Mouse (Mus musculus): ENCODE results near the gene Pcdh18. TPM values are rescaled to one million over a fixed set of nuclear protein-coding genes. Genes with fewer than 3 reads are reported as not detected.

Gene Pcdh18
- 1 to 10 TPM; 2.2 to 2.5 TPM for total RNA-seq (2021)
- long read RNA-seq, experiment 1, partial matches to known transcripts = 0 of 1 reads
- long read RNA-seq, experiment 1, other reads (novel, unspliced or antisense) = 0 of 1 reads
- long read RNA-seq, experiment 2 = 0 reads

DNA sequence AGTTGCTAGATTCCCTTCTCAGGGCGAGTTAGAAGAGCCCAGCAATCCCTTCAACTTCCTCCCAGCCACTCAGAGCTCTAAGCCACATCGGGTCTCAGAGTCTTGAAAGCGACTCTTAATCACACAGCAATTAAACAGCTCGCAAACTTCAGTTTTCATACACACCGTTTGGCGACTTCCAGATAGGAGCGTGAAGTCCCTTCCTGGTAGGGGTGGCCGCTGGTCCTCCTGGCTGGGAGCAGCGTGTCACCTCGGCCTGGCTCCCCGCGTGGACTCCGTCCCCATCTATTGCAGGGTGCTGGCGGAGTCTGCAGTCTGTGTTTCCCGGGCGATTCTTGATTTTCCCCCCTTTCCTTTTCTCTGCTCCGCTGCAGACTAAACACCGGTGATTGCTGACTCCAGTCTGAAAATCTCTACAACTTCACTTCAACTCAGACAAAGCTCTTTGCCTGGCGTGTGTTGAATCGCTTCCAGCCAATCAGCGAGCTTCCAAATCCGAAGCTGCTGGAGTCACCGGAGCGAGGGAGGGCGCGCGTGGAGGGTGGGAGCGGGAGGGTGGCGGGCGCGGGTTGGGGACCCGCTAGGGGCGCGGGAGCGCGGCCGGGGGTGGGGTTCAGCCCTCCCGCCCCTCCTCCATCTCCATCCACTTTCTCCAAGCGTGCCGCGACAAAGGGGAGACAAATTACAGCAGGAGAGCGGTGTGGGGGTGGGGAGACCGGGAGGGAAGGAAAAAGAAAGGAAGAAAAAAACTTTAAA, at the start of gene Pcdh18:
Gene Pcdh18 (minus strand): TSS at position 456 of the 756 bp plus-strand sequence.
- intact Hi-C loops (cut with DNase I) = loop anchor here (10.0 kb wide), 1 partner anchor 158 kb away; no protein-coding TSS in a partner anchor
- Histone ChIP-seq H3K27ac (peak within 1 kb of the TSS; percentile 90), H3K4me3 (peak within 1 kb of the TSS; percentile 88)
- DNase-seq = peak; percentile 91
- TF ChIP-seq CTCF (IDR thresholded peaks at IDR 0.05) = no peak

DNA sequence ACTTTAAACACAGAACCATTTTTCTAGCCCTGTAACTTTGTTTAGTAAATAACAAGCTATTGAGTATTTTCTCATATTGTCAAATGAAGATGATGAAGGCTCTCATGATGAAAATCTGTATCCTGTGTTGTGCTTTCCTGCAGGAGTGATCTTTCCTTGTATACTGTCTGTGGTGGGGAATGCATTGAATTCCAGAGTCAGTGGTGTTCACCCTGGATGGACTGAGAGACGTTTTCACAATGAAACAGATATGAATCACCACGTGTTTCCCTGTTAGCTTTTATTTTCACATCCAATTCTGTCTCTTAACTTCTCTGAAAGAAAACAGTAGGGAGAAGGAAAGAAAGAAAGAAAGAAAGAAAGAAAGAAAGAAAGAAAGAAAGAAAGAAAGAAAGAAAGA, 49.7 kb upstream of the Pcdh18 start:
- no peak overlapping the region for H3K4me3 ChIP-seq
- DNase-seq = no peak
- TF ChIP-seq CTCF (IDR thresholded peaks at IDR 0.05) = no peak
- H3K27ac ChIP-seq = no peak overlapping the region
- intact Hi-C loops (cut with DNase I) = no loop called here

DNA sequence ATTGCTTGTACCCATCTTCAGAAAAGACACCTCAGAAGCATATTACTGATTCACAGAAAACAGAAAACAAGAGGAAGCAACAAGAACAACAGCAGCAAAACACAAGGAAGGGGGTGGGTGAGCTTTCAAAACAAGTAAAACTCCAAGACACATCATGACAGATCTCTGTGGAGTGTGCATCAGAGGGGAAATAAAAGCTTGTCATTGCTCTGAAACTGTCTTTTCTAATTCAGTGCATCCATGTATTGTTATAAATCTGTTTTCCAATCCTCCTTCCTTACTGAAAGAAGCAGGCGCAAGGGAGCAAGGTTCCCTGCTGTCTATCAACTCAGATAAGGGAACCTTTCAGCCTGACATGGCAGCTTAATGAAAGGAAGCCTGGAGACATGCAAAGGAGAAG, 48.4 kb upstream of the Pcdh18 start:
- Histone ChIP-seq H3K27ac (no peak overlapping the region), H3K4me3 (no peak overlapping the region)
- no peak for TF ChIP-seq CTCF (IDR thresholded peaks at IDR 0.05)
- no peak for DNase-seq
- intact Hi-C loops (cut with DNase I) = no loop called here

DNA sequence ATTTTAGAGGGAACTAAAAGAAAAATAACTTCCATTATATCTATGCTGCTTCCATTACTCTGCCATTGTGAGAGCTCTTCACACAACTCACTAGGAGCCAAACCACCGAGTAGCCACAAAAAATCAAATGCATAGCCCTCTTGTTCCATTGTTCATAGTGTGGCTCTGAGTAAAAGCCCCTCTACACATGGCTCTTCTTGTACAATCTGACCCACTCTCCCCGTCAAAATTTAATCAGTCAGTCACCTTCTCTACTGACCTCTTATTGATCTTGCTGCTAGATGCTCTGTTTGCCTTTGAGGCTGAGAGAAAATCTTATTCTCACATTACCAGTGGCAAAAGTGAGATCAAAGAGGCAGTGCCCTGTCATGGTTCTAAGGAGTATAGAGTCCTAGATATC, 31.2 kb upstream of the Pcdh18 start:
- Histone ChIP-seq H3K4me3 (no peak overlapping the region), H3K27ac (no peak overlapping the region)
- no peak for DNase-seq
- TF ChIP-seq CTCF (IDR thresholded peaks at IDR 0.05) = no peak
- intact Hi-C loops (cut with DNase I) = no loop called here

DNA sequence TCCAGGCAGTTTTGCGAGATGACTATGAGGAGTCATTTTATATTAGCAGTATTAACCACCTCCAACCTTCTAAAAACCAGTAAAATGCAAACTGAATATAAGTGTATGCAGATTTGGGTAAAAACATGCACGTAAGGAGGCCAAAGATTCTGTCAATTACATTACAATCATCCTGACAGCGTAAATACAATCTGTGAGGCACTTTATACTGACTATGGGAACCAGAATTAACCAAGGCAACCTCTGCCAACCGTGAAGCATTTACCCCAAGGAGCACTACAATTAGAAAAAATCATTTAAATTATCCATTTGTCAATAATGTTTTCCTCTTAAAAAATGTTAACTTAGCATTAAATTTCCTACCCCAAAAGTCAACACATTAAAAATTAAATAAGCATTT, 30.6 kb upstream of the Pcdh18 start:
- DNase-seq = no peak
- TF ChIP-seq CTCF (IDR thresholded peaks at IDR 0.05) = no peak
- Histone ChIP-seq H3K4me3 (no peak overlapping the region), H3K27ac (no peak overlapping the region)
- intact Hi-C loops (cut with DNase I) = no loop called here

DNA sequence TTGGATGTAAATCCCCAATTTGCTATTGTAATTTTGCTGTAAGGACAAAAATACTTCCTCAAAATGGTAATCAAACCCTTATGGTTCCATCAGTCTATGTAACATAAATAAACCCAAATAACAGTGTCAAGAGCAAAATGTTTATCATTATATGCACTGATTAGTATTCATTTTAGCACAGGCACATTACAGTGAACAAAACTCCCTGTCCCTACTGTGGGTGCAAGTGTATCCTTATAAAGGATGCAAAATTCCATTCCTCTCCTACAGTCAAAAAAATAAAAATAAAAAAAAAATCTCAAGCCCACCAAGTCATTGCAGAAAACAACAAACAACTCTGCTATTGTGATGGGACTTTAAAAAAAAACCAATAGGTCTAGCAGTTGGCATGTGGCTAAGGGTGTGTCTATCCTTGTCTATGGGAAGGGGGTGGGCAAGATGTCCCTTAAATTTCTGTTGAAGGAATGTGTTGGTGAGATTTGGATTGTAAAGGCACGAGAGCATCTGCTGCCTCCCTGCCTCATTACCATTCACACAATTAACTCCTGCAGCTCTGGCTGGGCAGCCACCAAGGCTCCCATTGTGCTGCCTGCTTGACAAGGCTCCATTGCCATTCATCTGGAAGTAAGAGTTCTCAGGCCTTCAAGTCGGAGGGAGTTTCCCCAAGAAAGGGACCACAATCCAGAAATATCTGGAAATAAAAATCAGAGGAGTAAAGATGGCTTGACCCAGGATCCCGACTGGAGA, 12.0 kb upstream of the Pcdh18 start:
- Histone ChIP-seq H3K27ac (no peak overlapping the region), H3K4me3 (no peak overlapping the region)
- DNase-seq = no peak
- TF ChIP-seq CTCF (IDR thresholded peaks at IDR 0.05) = no peak
- intact Hi-C loops (cut with DNase I) = no loop called here

DNA sequence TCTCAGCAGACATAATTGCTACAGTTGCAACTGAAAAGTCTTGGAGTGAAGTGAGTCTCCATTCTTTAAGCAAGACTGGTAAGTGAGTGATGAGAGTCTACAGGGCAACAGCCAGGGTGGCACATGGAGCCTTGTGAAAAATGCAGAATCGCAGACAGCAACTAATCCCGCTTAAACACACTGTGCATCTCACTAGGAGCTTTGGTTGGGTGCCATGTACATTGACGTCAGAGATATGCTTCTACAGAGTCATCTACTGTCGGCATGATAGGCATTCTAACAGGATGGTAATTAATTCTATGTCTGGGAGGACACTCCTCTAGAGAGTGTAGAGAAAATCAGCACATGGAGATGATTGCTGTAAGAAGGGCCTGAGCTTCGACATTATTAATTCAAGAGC, 5.6 kb upstream of the Pcdh18 start:
- DNase-seq = no peak
- Histone ChIP-seq H3K4me3 (no peak overlapping the region), H3K27ac (no peak overlapping the region)
- no peak for TF ChIP-seq CTCF (IDR thresholded peaks at IDR 0.05)
- intact Hi-C loops (cut with DNase I) = no loop called here

DNA sequence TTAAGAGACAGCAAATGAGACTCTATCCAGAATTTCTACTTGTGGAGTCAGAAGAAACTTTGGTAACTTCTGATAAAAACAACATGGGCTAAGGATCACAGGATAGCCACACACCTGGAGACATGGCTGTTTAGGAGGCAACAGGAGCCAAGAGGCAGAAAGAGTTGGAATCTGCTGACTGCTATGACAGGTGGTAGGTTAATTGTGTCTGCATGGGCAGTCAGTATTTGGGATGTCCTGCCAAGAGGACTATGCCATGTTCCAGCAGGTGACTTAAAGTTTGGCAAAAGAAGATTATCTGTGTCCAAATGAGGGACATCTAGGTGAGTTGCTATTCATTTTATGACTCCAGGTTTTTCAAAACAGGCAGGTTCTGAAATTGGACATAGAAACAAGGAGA, 4.8 kb upstream of the Pcdh18 start:
- intact Hi-C loops (cut with DNase I) = no loop called here
- TF ChIP-seq CTCF (IDR thresholded peaks at IDR 0.05) = no peak

DNA sequence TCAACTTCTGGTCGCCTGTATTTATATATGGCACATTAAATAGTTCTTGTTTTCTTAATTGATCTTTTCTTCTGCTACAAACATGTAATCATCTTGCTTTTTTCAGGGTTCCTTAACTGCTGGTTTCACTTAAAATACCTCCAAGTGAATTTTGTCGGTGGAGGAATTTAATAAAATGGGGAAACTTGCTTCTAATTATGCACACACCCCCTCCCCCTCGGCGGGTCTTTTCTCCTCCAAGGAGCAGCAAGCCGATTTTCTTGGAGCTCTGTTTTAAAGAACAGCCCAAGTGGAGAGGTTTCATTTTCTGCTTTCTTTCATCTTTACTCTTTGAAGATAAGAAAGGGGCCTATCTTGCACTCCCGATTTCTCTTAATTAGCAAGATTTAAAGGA, 498 bp upstream of the Pcdh18 start:
- Histone ChIP-seq H3K4me3 (peak overlapping the region; percentile 88), H3K27ac (peak overlapping the region; percentile 90)
- intact Hi-C loops (cut with DNase I) = loop anchor here (10.0 kb wide), 1 partner anchor 157 kb away; no protein-coding TSS in a partner anchor
- TF ChIP-seq CTCF (IDR thresholded peaks at IDR 0.05) = no peak
- no peak for DNase-seq

More for the DNA sequence above, 4.8 kb upstream of the Pcdh18 start:
- no peak for DNase-seq
- Histone ChIP-seq H3K27ac (no peak overlapping the region), H3K4me3 (no peak overlapping the region)

DNA sequence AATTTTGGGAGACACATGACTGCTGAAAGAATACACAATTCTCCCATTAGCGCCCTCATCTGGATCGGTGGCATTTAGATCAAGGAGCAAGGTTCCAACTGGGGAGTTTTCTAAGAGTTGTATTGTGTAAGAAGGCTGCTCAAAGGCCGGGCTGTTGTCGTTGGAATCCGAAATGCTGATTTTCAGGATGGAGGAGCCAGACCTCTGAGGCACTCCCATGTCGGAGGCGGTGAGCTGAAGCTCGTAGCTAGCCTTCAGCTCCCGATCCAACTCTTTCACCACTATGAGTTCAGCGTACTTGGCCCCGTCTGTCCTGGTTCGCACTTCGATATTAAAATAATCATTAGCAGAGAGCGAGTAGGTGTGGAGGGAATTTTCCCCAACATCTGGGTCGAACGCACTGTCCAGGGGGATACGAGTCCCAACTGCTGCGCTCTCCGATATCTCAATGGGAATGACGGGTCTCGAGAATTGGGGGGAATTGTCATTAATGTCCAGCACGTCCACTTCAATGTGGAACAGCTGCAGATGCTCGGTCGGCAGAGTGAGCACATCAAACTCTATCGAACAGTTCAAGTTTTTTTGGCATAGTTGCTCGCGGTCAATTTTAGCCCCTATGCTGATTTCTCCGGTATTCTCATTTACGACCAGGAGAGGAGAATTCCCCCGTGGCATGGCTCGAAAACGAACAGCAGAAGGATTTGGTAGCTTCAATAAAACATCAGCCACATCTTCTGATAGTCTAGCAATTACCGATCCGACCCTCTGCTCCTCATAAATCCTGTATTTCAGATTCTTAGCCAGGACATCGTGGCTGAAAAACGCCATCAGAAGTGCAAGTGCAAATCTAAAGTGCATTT, 909 bp downstream of the Pcdh18 start:
- TF ChIP-seq CTCF (IDR thresholded peaks at IDR 0.05) = peak; percentile 44
- H3K27ac ChIP-seq = peak overlapping the region; percentile 90
- peak; percentile 60 for DNase-seq
- H3K4me3 ChIP-seq = peak overlapping the region; percentile 88
- intact Hi-C loops (cut with DNase I) = loop anchor here (10.0 kb wide), 1 partner anchor 159 kb away; no protein-coding TSS in a partner anchor

DNA sequence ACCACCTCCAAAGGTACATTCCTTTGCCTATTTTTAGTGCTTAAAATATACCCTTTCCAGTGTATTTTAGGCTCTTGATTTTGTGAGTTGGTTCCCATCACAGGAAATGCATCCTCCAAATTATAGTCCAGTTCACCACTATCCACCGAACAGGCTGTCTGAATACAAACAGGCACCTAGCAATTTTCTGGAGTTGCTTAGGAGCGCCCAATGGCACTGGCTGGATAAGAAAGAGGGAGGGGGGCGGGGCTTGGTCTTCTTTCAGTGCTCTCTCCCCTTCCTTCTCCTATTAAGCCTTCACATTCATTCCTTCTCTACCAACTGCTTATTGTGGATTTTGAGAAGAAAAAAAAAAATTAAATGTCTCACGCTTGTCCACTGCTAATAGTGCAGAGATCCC, 4.4 kb downstream of the Pcdh18 start:
- Histone ChIP-seq H3K27ac (peak overlapping the region; percentile 66; the same call in 1 of the 2 replicates), H3K4me3 (peak overlapping the region; percentile 88)
- no peak for DNase-seq
- intact Hi-C loops (cut with DNase I) = loop anchor here (10.0 kb wide), 1 partner anchor 162 kb away; no protein-coding TSS in a partner anchor
- TF ChIP-seq CTCF (IDR thresholded peaks at IDR 0.05) = no peak

Data from gastrocnemius, adult 2 months (tissue).